Mouse (Mus musculus): Measurements from ENCODE around the gene Ccl3. TPM values are rescaled to one million over a fixed set of nuclear protein-coding genes. Genes with fewer than 3 reads are reported as not detected.

Gene Ccl3
- total RNA-seq, 2 experiments from 2014 or later: 0.62 TPM; not detected in 1

GRCm38 (mm10) chr11:83623586-83623985 lies 25.6 kb downstream of the Ccl3 start:
- DNase-seq (ENCODE audit: low spot score in 2 of 2): no peak

- no peak for DNase-seq (ENCODE audit: low spot score in 2 of 2)
Observed at GRCm38 (mm10) chr11:83619037-83619436, 30.1 kb downstream of the Ccl3 start.

- DNase-seq (ENCODE audit: low spot score in 2 of 2): no peak
Observed at GRCm38 (mm10) chr11:83618238-83618637, 30.9 kb downstream of the Ccl3 start.

GRCm38 (mm10) chr11:83616586-83616985 lies 32.6 kb downstream of the Ccl3 start:
- DNase-seq (ENCODE audit: low spot score in 2 of 2): no peak

GRCm38 (mm10) chr11:83610900-83611299 lies 38.3 kb downstream of the Ccl3 start:
- no peak for DNase-seq (ENCODE audit: low spot score in 2 of 2)

GRCm38 (mm10) chr11:83606396-83606795 lies 42.8 kb downstream of the Ccl3 start:
- no peak for DNase-seq (ENCODE audit: low spot score in 2 of 2)

GRCm38 (mm10) chr11:83605535-83605934 lies 43.6 kb downstream of the Ccl3 start:
- DNase-seq (ENCODE audit: low spot score in 2 of 2): no peak

GRCm38 (mm10) chr11:83604698-83605097 lies 44.5 kb downstream of the Ccl3 start:
- no peak for DNase-seq (ENCODE audit: low spot score in 2 of 2)

GRCm38 (mm10) chr11:83603399-83603798 lies 45.8 kb downstream of the Ccl3 start:
- DNase-seq (ENCODE audit: low spot score in 2 of 2): no peak

GRCm38 (mm10) chr11:83600576-83600975 lies 48.6 kb downstream of the Ccl3 start:
- no peak for DNase-seq (ENCODE audit: low spot score in 2 of 2)

GRCm38 (mm10) chr11:83598991-83599390 lies 50.2 kb downstream of the Ccl3 start:
- DNase-seq (ENCODE audit: low spot score in 2 of 2): no peak

- DNase-seq (ENCODE audit: low spot score in 2 of 2): no peak
Observed at GRCm38 (mm10) chr11:83598207-83598837, 50.8 kb downstream of the Ccl3 start.

Other genes starting within 250 kb of the Ccl3 start
- gene Rasl10b, start 240.2 kb downstream of the Ccl3 start, total RNA-seq (2021): 100 to 1,000 TPM; 173 to 185 TPM
- 1 to 10 TPM in 1 of 2 experiments, under 1 TPM in 1; 0.62 to 1.4 TPM for gene Gas2l2, start 219.9 kb downstream of the Ccl3 start, total RNA-seq (2021)
- gene 1700020L24Rik, start 211.7 kb downstream of the Ccl3 start, total RNA-seq (2021): not detected
- gene Mmp28, start 186.3 kb downstream of the Ccl3 start, total RNA-seq (2021): 1 to 10 TPM; 3.9 to 4.3 TPM
- 10 to 100 TPM; 68.2 to 76.1 TPM for gene Taf15, start 176.3 kb downstream of the Ccl3 start, total RNA-seq (2021)
- not detected for gene Heatr9, start 127.2 kb downstream of the Ccl3 start, total RNA-seq (2021)
- gene Ccl5, start 118.8 kb downstream of the Ccl3 start, total RNA-seq (2021): not detected
- 1 to 10 TPM; 1.9 to 3.0 TPM for gene Ccl9, start 70.7 kb downstream of the Ccl3 start, total RNA-seq (2021)
- 1 to 10 TPM; 1.1 to 1.7 TPM for gene Ccl6, start 56.3 kb downstream of the Ccl3 start, total RNA-seq (2021)
- not detected for gene Rpl9-ps1, start 3.7 kb downstream of the Ccl3 start, total RNA-seq (2021)
- not detected for gene Ccl4, start 13.2 kb upstream of the Ccl3 start, total RNA-seq (2021)
- gene Wfdc17, start 54.6 kb upstream of the Ccl3 start, total RNA-seq (2021): not detected
- not detected for gene Wfdc18, start 59.7 kb upstream of the Ccl3 start, total RNA-seq (2021)
- gene Wfdc21, start 97.6 kb upstream of the Ccl3 start, total RNA-seq (2021): not detected
- 10 to 100 TPM; 19.6 to 20.8 TPM for gene Heatr6, start 104.3 kb upstream of the Ccl3 start, total RNA-seq (2021)
- gene Hnf1b, start 200.7 kb upstream of the Ccl3 start, total RNA-seq (2021): under 1 TPM in 1 of 2 experiments, not detected in 1; 0.21 TPM